ENCODE assay signal across 14 mouse cellular contexts in the genomic region with DNA sequence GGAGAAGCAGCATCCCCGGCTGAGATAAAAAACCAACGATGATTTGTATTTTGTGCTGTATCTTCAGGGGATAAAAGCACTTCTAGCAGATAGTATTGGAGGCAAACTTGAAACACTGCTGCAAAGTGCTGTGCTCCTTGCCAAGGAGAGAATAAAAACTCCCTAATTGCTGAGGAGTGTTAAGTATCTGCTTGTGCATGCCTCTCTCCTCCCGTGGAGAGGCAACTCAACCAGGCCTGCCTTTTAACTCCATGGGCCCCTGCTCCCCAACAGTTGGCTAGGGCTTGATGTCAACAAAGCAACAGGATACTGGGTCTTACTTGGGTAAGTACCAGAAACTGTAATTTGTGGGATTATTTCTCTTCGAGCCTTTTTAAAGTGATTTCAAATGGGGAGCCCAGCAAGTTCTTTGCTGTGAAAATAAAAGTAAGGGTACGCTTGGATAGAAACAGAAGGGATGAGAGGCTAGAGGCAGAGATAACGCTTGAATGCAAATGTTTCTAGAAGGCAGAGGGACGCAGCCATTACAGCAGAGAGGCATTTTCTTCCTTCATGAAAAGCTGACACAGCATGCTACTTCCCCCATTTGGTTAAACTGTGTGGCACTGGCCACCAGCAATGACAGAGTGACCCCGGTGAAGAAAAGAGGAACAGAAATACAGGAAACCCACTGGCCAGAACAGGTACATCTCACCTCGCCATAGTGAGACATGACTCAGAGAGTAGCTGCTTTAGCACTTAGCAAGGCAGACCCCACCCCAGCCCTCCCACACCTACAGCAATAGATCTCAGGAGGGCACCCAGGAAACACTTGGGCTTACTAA.
DNase-seq lines count a peak whose midpoint lies in the region; ATAC-seq lines count a peak whose summit lies in the region.
"Had no signal": no experiment of that assay in that cellular context is flagged by ENCODE, and none has a peak within 500 bp of the region (broad histone marks: within the 10 kb centered on the region; RNA-seq: fewer than 3 reads in every experiment).

No protein-coding gene starts in this region.

- H3K4me2 ChIP-seq in hindbrain, embryonic 12.5 days (replicated peaks): peak overlapping the region; percentile 11
- H3K4me2 ChIP-seq in midbrain, embryonic 13.5 days (replicated peaks): peak overlapping the region; percentile 25; the same call in 1 of the 2 replicates
- H3K4me2 ChIP-seq: heart, embryonic 13.5 days; liver, embryonic 12.5 days had no signal

- no peaks in the 10 kb centered on the region for H3K27me3 ChIP-seq in hindbrain, embryonic 12.5 days
- 0 out of 2 replicates have a peak, but pooled peaks cover 5% of the 10 kb centered on the region for H3K27me3 ChIP-seq in midbrain, embryonic 13.5 days
- H3K27me3 ChIP-seq in limb, embryonic 10.5 days (ENCODE audit: low read depth, poor library complexity, severe bottlenecking): no peaks in the 10 kb centered on the region
- H3K27me3 ChIP-seq: heart, embryonic 13.5 days; liver, embryonic 12.5 days; megakaryocyte, embryonic 14.5 days had no signal

- WGBS in hindbrain, embryonic 12.5 days: 31% methylated on average over 9 of the region's 9 CpGs
- 31% methylated on average over 9 of the region's 9 CpGs for WGBS in midbrain, embryonic 13.5 days
- WGBS in limb, embryonic 10.5 days: 76% methylated on average over 9 of the region's 9 CpGs

- no peak overlapping the region for H3K9ac ChIP-seq in hindbrain, embryonic 12.5 days
- H3K9ac ChIP-seq in midbrain, embryonic 13.5 days (replicated peaks): no peak overlapping the region
- H3K9ac ChIP-seq: heart, embryonic 13.5 days; liver, embryonic 12.5 days had no signal

- no peaks in the 10 kb centered on the region for H3K36me3 ChIP-seq in hindbrain, embryonic 12.5 days
- H3K36me3 ChIP-seq in midbrain, embryonic 13.5 days: no peaks in the 10 kb centered on the region
- no peaks in the 10 kb centered on the region for H3K36me3 ChIP-seq in limb, embryonic 10.5 days
- H3K36me3 ChIP-seq: heart, embryonic 13.5 days; liver, embryonic 12.5 days had no signal

- H3K27ac ChIP-seq in hindbrain, embryonic 12.5 days: peak overlapping the region; percentile 68
- H3K27ac ChIP-seq in midbrain, embryonic 13.5 days: peak overlapping the region; percentile 54
- no peak overlapping the region for H3K27ac ChIP-seq in limb, embryonic 10.5 days
- H3K27ac ChIP-seq: heart, embryonic 13.5 days; liver, embryonic 12.5 days had no signal

- intact Hi-C loops in left cerebral cortex, postnatal 4 days (cut with DNase I): no loop called here
- intact Hi-C loops in left cerebral cortex, postnatal 10 days (cut with DNase I): no loop called here

- H3K4me3 ChIP-seq in hindbrain, embryonic 12.5 days: no peak overlapping the region
- no peak overlapping the region for H3K4me3 ChIP-seq in midbrain, embryonic 13.5 days (replicated peaks)
- H3K4me3 ChIP-seq in limb, embryonic 10.5 days: no peak overlapping the region
- H3K4me3 ChIP-seq: heart, embryonic 13.5 days; liver, embryonic 12.5 days; megakaryocyte, embryonic 14.5 days had no signal

- H3K4me1 ChIP-seq in hindbrain, embryonic 12.5 days: peaks cover 16% of the 10 kb centered on the region
- H3K4me1 ChIP-seq in midbrain, embryonic 13.5 days (replicated peaks): peaks cover 14% of the 10 kb centered on the region
- no peaks in the 10 kb centered on the region for H3K4me1 ChIP-seq in limb, embryonic 10.5 days
- H3K4me1 ChIP-seq: heart, embryonic 13.5 days; liver, embryonic 12.5 days; megakaryocyte, embryonic 14.5 days had no signal

- peak; percentile 64 for ATAC-seq in hindbrain, embryonic 12.5 days (ENCODE audit: low FRiP score)
- ATAC-seq in midbrain, embryonic 13.5 days: peak; percentile 35; the same call in 1 of the 2 replicates
- ATAC-seq in monocyte, adult 5-6 weeks (replicated peaks; ENCODE audit: insufficient number of reproducible peaks, low FRiP score, low TSS enrichment, poor library complexity, severe bottlenecking): no peak
- no peak for ATAC-seq in megakaryocyte-erythroid progenitor cell, adult 5-6 weeks (replicated peaks; ENCODE audit: low FRiP score, low TSS enrichment, poor library complexity, severe bottlenecking)
- ATAC-seq: liver, embryonic 12.5 days had no signal

- DNase-seq in left cerebral cortex, postnatal 4 days: peak; percentile 26
- DNase-seq in left cerebral cortex, postnatal 10 days (ENCODE audit: extremely low spot score in 1 of 2, low spot score in 2 of 2): no peak
- no peak for DNase-seq in limb, embryonic 10.5 days (ENCODE audit: low spot score)
- no peak for DNase-seq in spleen, postnatal 36 days (ENCODE audit: low spot score in 2 of 2)
- DNase-seq: cerebellum, adult 9-11 months; gastrocnemius, postnatal 14 days; layer of hippocampus, adult 9-11 months had no signal

- H3K9me3 ChIP-seq in hindbrain, embryonic 12.5 days (replicated peaks): no peaks in the 10 kb centered on the region
- no peaks in the 10 kb centered on the region for H3K9me3 ChIP-seq in midbrain, embryonic 13.5 days
- no peaks in the 10 kb centered on the region for H3K9me3 ChIP-seq in limb, embryonic 10.5 days (replicated peaks)
- H3K9me3 ChIP-seq: heart, embryonic 13.5 days; liver, embryonic 12.5 days; megakaryocyte, embryonic 14.5 days had no signal

Comparison
In these comparisons a context has a peak if more than half of its experiments do, and no peak if none do; other contexts are left out.
1. ATAC-seq: peak in hindbrain, embryonic 12.5 days (single experiment) and midbrain, embryonic 13.5 days (single experiment); none in monocyte, adult 5-6 weeks (single experiment) and megakaryocyte-erythroid progenitor cell, adult 5-6 weeks (single experiment).